Mouse (Mus musculus) hindbrain, embryonic 12.5 days (tissue): ENCODE data around the gene Sobp. TPM values are rescaled to one million over a fixed set of nuclear protein-coding genes. Genes with fewer than 3 reads are reported as not detected.

Experiments used
- ATAC-seq: fragments of 200-750 bp; cut with Nextera tagmentation; 2 replicates; pipeline ENCODE4 v1.8.0; 2017; ENCODE audit warnings: moderate TSS enrichment; ENCODE audit not compliant: low FRiP score
- H3K27ac ChIP-seq: fragments of 300-500 bp; sonication (generic); 2 replicates; pipeline ENCODE4 v1.5.1; 2016; ENCODE audit warnings: mild to moderate bottlenecking
- H3K27me3 ChIP-seq: fragments of 300-500 bp; sonication (generic); 2 replicates; pipeline ENCODE4 v1.6.1; 2016; ENCODE audit warnings: mild to moderate bottlenecking
- H3K36me3 ChIP-seq: fragments of 300-500 bp; sonication (generic); 2 replicates; pipeline ENCODE4 v1.6.1; 2016; ENCODE audit warnings: mild to moderate bottlenecking
- H3K4me1 ChIP-seq: fragments of 300-500 bp; sonication (generic); 2 replicates; pipeline ENCODE4 v1.6.1; 2016
- H3K4me2 ChIP-seq: fragments of 300-500 bp; sonication (generic); replicated peaks from 2 replicates; pipeline ENCODE4 v1.6.1; 2016; ENCODE audit warnings: mild to moderate bottlenecking
- H3K4me3 ChIP-seq: fragments of 300-500 bp; sonication (generic); 2 replicates; pipeline ENCODE4 v1.5.1; 2016; ENCODE audit warnings: mild to moderate bottlenecking
- H3K9ac ChIP-seq: fragments of 300-500 bp; sonication (generic); 2 replicates; pipeline ENCODE4 v1.6.1; 2016; ENCODE audit warnings: mild to moderate bottlenecking, moderate library complexity
- H3K9me3 ChIP-seq: fragments of 300-500 bp; sonication (generic); replicated peaks from 2 replicates; pipeline ENCODE4 v1.6.1; 2016; ENCODE audit warnings: mild to moderate bottlenecking
- WGBS: fragments of 180-500 bp; shearing (Covaris S2); methylation state at CpG from one replicate; pipeline ENCODE4 v1.1.7; 2016; 5-methylcytosine and 5-hydroxymethylcytosine counted together
- polyA plus RNA-seq: library from polyadenylated mRNA; unstranded; fragments of >200 nt; fragmentation: Nextera tagmentation; extraction: Ambion mirVana; gene quantifications from 2 replicates; pipeline ENCODE4 v1.2.1, GENCODE M21; 2016

The Sobp gene
- polyA plus RNA-seq, 1 experiment from 2014 or later = 11.5 TPM

DNA sequence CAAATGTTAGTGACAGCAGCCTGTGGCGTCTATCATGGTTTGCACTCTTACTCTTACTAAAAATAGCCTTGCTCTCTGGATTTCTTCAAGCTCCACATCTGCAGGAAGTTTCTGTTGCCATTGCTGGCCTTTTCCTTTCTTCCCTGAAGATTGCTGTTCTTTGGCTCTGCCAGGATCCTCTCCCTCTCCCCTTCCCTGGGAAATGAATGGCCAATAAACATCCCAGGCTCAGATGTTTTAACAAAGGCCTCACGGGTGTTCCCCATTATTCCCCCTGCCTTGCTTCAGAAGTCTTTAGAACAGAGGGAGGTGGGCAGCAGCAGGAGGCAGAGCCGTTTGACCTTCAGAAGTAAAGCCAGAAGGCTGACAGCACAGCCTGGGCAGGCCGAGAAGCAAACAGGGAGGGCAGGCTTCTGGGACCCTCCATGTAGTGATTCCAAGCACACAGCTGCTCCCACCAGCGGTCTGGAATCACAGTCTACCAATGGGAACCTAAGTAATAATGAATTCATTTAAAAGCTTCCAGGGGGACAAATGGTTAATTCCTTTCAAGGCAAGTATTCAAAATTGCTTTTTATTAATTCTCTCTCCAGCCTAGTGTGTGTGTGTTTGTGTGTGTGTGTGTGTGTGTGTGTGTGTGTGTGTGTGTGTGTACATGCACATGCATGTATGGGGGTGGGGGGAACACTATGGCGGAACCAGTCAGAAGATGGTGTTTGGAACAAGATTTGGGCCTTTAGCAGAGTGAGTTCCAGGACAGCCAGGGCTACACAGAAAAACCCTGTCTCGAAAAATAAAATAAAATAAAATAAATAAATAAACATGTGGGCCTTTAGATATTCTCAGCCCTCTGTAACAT, 130.8 kb downstream of the Sobp start:
- H3K36me3 ChIP-seq = 0 out of 2 replicates have a peak, but pooled peaks cover 6% of the 10 kb centered on the region
- peak; percentile 83 for ATAC-seq
- H3K4me2 ChIP-seq = 0 out of 2 replicates have a peak overlapping the region, but pooled peaks have one; percentile 8
- peak overlapping the region; percentile 85 for H3K27ac ChIP-seq
- no peaks in the 10 kb centered on the region for H3K9me3 ChIP-seq
- peak overlapping the region; percentile 2; the same call in 1 of the 2 replicates for H3K9ac ChIP-seq
- H3K4me3 ChIP-seq = no peak overlapping the region
- H3K4me1 ChIP-seq = peaks cover 31% of the 10 kb centered on the region
- 0 out of 2 replicates have a peak, but pooled peaks cover 2% of the 10 kb centered on the region for H3K27me3 ChIP-seq
- WGBS = 21% methylated on average over 7 of the region's 7 CpGs

DNA sequence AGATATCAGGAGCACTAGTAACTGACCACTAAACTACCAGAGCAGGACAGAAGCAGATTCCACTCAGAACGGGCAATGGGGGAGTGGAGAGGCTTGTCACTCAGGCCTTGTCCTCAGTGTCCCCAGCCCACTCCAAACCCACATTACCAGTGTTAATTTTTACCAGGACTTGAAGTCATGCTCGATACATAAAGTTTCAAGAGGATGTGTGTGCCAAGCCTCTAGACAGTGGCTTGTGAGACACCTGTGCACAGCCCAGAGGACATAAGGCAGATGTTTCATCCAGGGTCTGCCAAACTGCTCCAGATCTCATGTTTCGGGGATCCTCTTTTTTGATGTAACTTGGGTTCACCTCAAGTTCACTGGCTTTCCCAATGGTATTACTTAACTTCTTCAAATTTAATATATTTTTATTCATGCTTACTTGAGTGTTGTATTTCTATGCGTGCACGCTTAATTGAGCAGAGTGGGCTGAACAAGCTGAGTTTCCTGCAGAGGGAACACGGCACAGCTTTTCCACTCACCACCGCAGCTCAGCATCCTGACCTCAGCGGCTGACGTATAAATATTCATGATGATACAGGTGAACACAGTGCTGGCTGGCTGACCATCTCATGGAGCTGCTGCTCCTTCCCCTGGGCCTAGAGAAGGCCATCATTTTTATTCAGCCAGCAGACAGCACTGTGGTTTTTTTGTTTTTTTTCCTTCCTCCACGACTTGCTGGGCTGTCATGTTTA, 131.6 kb downstream of the Sobp start:
- ATAC-seq = peak; percentile 27; the same call in 1 of the 2 replicates
- Histone ChIP-seq H3K4me1 (peaks cover 32% of the 10 kb centered on the region), H3K9ac (peak overlapping the region; percentile 23; the same call in 1 of the 2 replicates), H3K9me3 (no peaks in the 10 kb centered on the region), H3K36me3 (0 out of 2 replicates have a peak, but pooled peaks cover 6% of the 10 kb centered on the region), H3K27me3 (0 out of 2 replicates have a peak, but pooled peaks cover 2% of the 10 kb centered on the region), H3K4me3 (no peak overlapping the region), H3K4me2 (0 out of 2 replicates have a peak overlapping the region, but pooled peaks have one; percentile 8), H3K27ac (peak overlapping the region; percentile 85)
- 27% methylated on average over 10 of the region's 10 CpGs for WGBS

DNA sequence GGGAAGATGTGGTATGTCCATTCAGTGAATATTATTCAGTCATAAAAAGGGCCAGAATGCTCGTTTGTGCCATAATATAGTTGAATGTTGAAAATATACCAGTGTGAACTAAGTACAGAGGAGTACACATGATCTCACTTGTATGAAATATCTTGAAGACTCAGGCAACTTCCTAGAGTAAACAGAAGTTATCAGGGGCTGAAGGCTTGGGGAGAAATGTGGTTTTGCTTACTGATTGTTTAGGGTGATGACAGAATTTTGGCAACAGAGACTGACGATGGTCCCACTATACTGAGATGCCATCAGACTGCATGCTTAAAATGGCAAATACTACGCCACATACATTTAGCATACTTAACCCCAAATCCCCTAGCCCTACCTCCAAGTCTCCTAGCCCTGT, 132.5 kb downstream of the Sobp start:
- no peak for ATAC-seq
- Histone ChIP-seq H3K4me2 (no peak overlapping the region), H3K9me3 (no peaks in the 10 kb centered on the region), H3K36me3 (0 out of 2 replicates have a peak, but pooled peaks cover 6% of the 10 kb centered on the region), H3K4me1 (peaks cover 42% of the 10 kb centered on the region), H3K4me3 (no peak overlapping the region), H3K27me3 (0 out of 2 replicates have a peak, but pooled peaks cover 2% of the 10 kb centered on the region), H3K27ac (no peak overlapping the region), H3K9ac (no peak overlapping the region)
- WGBS = 89% methylated on average over 3 of the region's 3 CpGs

DNA sequence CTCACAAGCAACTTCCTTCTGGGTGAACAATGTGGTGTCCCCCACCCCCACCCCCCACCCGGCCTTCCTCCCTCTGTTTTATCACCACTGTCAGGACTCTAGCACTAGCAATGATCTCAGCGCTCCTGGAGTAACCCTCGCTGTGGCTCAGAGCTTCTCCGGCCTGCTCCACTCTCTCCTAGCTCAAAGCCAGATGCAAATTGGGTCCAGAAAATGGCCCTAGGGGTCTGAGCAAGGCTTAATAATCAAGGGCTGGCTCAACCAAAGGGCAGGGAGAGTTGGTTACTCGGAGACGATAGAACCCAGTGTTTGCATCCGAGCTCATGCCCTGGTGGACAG, 136.9 kb downstream of the Sobp start:
- ATAC-seq = peak; percentile 30
- Histone ChIP-seq H3K4me1 (peaks cover 42% of the 10 kb centered on the region), H3K9ac (no peak overlapping the region), H3K4me3 (no peak overlapping the region), H3K4me2 (no peak overlapping the region), H3K27me3 (no peaks in the 10 kb centered on the region), H3K27ac (peak overlapping the region; percentile 55; the same call in 1 of the 2 replicates), H3K36me3 (0 out of 2 replicates have a peak, but pooled peaks cover 6% of the 10 kb centered on the region), H3K9me3 (no peaks in the 10 kb centered on the region)
- WGBS = 41% methylated on average over 7 of the region's 7 CpGs

DNA sequence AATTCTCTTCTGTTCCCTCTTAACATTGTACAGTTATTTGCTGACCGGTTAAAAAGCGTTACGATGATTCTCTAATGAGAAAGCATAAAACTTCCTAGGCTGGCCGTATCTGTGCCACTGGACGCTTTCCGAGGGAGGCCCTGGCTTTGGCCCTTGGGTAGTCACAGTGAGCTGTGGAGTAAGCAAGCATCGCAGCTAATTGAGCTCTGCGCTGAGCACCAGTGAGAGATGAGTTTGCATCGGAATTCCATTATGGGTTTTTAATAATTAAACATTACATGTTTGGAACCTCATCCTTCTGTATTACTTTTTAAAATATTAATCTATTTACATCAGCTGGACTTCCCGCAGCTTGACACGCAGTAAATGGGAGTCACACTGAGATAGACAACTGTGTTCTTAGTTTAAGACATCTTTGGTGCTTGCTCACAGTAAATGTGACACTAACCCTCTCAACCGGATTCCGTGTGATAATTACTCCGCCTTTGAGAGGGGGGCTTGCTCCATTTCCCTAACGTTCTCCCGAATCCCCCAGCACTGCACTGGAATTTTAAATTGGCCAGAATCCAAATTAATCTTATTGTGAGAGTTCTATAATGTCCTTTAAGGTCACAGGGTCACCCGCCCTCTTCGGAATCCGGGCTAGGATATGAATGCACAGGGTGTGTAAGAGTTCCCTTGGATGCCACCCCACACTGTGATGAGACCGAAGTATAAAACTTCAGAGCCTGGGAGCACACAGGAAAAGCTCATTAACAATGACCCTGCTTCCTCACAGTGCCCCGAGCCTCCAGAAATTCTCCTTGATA, 137.5 kb downstream of the Sobp start:
- H3K9ac ChIP-seq = no peak overlapping the region
- no peak overlapping the region for H3K4me2 ChIP-seq
- 0 out of 2 replicates have a peak, but pooled peaks have one; percentile 23 for ATAC-seq
- peaks cover 40% of the 10 kb centered on the region for H3K4me1 ChIP-seq
- H3K9me3 ChIP-seq = no peaks in the 10 kb centered on the region
- no peak overlapping the region for H3K4me3 ChIP-seq
- WGBS = 56% methylated on average over 21 of the region's 21 CpGs
- H3K27me3 ChIP-seq = no peaks in the 10 kb centered on the region
- peak overlapping the region; percentile 55; the same call in 1 of the 2 replicates for H3K27ac ChIP-seq
- 0 out of 2 replicates have a peak, but pooled peaks cover 6% of the 10 kb centered on the region for H3K36me3 ChIP-seq

DNA sequence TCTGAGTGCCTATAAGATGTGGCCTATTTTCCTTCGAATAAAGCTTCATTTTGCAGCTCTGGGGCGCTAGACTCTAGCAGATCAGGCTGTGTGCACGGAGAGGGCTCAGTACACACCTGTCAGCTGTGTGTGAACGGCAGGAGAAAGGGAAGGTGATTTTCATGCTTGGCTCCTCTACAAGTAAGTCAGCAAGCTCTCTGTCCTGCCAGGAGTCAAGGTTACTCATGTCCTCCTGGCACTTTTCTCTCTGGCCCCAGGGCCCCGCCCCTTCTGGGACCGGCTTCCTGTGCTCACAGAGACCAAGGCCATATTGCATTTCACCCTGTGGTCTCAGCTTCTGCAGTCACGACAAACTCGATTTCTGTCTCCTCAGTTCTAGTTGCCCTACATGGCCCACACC, 138.8 kb downstream of the Sobp start:
- Histone ChIP-seq H3K27me3 (no peaks in the 10 kb centered on the region), H3K4me1 (peaks cover 40% of the 10 kb centered on the region), H3K4me2 (no peak overlapping the region), H3K9ac (no peak overlapping the region), H3K36me3 (0 out of 2 replicates have a peak, but pooled peaks cover 6% of the 10 kb centered on the region), H3K27ac (no peak overlapping the region), H3K9me3 (no peaks in the 10 kb centered on the region), H3K4me3 (no peak overlapping the region)
- WGBS = 76% methylated on average over 8 of the region's 8 CpGs
- no peak for ATAC-seq

DNA sequence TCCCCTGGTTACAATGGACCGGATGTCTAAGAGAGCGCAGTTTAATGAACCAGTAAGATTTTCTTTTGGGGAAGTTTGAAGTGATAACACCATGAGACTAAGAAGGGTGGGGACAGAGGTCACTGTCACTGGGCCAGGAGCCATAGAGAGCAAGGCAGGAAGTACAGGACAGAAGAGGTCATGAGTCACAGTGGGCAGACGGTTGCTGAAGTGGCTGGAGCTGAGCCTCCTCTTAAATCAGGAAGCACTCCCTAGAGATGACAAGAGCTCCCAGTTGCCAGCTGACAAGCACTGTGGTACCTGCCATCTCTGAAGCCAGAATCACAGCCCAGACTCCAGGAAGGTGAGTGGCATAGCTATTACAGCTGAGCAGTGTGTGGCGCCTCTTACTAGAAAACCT, 139.5 kb downstream of the Sobp start:
- 75% methylated on average over 4 of the region's 4 CpGs for WGBS
- H3K36me3 ChIP-seq = 0 out of 2 replicates have a peak, but pooled peaks cover under 1% of the 10 kb centered on the region
- peaks cover 42% of the 10 kb centered on the region for H3K4me1 ChIP-seq

DNA sequence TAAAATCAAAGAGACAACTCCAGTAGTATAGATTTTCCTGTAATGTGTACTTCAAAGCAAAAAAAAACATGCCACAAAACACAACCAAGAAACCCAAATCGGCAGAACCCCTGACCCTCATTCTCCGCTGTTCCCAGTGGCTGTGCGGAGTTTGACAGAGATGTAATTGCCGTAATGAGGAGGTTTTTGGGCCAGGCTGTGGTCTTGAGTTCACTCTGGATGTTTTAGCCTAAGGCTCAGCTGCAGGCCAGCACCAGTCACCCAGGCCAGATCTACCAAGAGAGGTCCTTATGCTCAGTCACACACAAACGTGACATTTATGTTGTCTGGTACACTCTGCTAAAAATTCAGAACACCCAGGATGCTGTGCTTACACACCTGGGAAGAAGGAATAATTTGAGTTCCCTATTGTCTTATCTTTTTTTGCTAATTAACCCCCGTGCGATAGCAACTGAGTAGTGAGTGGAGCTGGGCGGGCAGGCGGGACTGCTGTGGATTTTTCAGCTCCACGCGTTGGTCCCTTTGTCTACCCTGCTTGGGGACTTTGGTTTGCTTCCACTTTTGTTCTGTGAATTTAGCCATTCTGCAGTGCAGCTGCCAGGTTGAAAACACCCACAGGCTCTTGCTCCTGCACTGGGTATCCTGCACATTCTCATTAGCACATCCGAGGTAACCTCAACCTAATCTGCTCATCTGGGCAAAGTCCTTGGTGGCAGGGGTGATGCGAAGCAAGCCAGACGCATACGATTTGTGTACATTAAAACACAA, 140.7 kb downstream of the Sobp start:
- Histone ChIP-seq H3K36me3 (no peaks in the 10 kb centered on the region), H3K27me3 (no peaks in the 10 kb centered on the region), H3K27ac (no peak overlapping the region), H3K4me2 (no peak overlapping the region), H3K9me3 (no peaks in the 10 kb centered on the region), H3K4me1 (peaks cover 46% of the 10 kb centered on the region), H3K4me3 (no peak overlapping the region), H3K9ac (no peak overlapping the region)
- WGBS = 76% methylated on average over 15 of the region's 15 CpGs
- no peak for ATAC-seq

More for the DNA sequence above, 139.5 kb downstream of the Sobp start:
- Histone ChIP-seq H3K9ac (no peak overlapping the region), H3K4me2 (no peak overlapping the region), H3K27ac (0 out of 2 replicates have a peak overlapping the region, but pooled peaks have one; percentile 7), H3K27me3 (no peaks in the 10 kb centered on the region), H3K9me3 (no peaks in the 10 kb centered on the region), H3K4me3 (no peak overlapping the region)
- no peak for ATAC-seq

DNA sequence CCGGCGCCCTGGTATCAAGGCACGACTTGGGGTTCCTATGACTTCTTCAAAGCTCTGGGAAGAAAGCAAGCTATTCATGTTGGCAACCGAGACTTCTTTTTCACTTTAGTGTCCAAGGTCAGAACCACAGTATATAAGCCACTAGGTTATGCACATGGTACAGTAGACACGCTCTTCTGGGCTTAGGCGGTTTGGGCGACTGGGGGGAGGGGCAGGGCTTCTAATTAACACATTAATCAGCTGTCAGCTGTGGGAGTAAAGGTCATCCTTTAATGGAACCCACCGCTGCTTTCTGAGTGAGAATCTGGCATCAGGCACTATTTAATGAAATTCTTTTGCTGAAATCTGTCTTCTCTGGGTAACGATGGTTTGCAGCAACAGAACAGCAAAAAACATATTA, 147.3 kb downstream of the Sobp start:
- no peak overlapping the region for H3K4me3 ChIP-seq
- ATAC-seq = peak; percentile 71
- 45% methylated on average over 9 of the region's 9 CpGs for WGBS
- H3K27ac ChIP-seq = 0 out of 2 replicates have a peak overlapping the region, but pooled peaks have one; percentile 55
- peaks cover 35% of the 10 kb centered on the region for H3K4me1 ChIP-seq
- no peaks in the 10 kb centered on the region for H3K36me3 ChIP-seq
- H3K9ac ChIP-seq = no peak overlapping the region
- no peak overlapping the region for H3K4me2 ChIP-seq
- peaks cover 17% of the 10 kb centered on the region for H3K27me3 ChIP-seq
- H3K9me3 ChIP-seq = no peaks in the 10 kb centered on the region

DNA sequence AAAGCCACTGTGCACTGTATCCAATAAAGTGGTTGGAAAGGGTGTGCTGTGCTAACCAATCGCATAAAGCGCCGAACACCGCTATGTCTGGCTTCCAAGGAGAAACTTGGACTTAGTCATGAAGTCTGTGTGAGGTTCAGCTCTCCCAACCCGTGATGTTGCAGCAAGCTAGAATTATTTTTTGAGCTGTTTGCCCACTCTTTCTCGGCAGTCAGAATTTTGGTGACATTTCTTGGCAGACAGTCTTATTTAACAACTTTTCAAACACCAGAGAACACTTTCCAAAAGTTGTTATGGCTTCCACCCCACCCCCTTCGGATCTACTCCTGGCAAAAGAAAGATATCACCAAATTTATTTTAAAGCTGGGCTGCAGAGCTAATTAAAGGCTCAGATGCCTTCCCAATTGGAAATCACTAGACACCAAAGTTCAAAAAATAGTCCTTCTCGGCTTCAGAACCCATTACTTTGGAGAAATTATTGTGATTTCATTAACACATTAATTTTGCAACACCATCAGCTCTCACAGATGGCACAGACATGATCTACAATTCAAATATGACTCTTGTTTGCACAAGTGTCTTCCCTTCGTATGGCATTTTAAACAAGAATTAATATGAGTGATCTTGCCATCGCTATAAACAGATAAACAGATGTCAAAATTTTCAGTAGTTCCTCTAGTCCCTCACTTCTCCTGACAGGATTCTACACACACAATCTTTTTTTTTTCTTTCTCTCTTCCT, 150.7 kb downstream of the Sobp start:
- peaks cover 9% of the 10 kb centered on the region; the same call in 1 of the 2 replicates for H3K36me3 ChIP-seq
- H3K4me3 ChIP-seq = no peak overlapping the region
- peaks cover 40% of the 10 kb centered on the region for H3K4me1 ChIP-seq
- 82% methylated on average over 10 of the region's 10 CpGs for WGBS
- no peak overlapping the region for H3K27ac ChIP-seq
- no peak overlapping the region for H3K9ac ChIP-seq
- H3K27me3 ChIP-seq = peaks cover 32% of the 10 kb centered on the region
- H3K9me3 ChIP-seq = no peaks in the 10 kb centered on the region
- H3K4me2 ChIP-seq = no peak overlapping the region
- no peak for ATAC-seq
